Mouse (Mus musculus) hindbrain, postnatal 0 days (tissue): ENCODE measurements around the gene Kalrn. TPM values are rescaled to one million over a fixed set of nuclear protein-coding genes. Genes with fewer than 3 reads are reported as not detected.

Source experiments
- ATAC-seq: fragments of 200-750 bp; cut with Nextera tagmentation; 2 replicates; pipeline ENCODE4 v1.8.0; 2017; ENCODE audit warnings: mild to moderate bottlenecking, moderate TSS enrichment, moderate library complexity
- DNase-seq: peaks from one replicate; pipeline ENCODE4 v3.0.0-alpha.2; 2015; ENCODE audit warnings: low spot score
- H3K27ac ChIP-seq: fragments of 300-500 bp; sonication (generic); 2 replicates; pipeline ENCODE4 v1.5.1; 2014; ENCODE audit warnings: mild to moderate bottlenecking
- H3K27me3 ChIP-seq: fragments of 300-500 bp; sonication (generic); 2 replicates; pipeline ENCODE4 v1.6.1; 2014; ENCODE audit warnings: low read length, mixed read lengths; ENCODE audit not compliant: insufficient read depth
- H3K36me3 ChIP-seq: fragments of 300-500 bp; sonication (generic); 2 replicates; pipeline ENCODE4 v1.6.1; 2014; ENCODE audit warnings: low read length, mixed read lengths; ENCODE audit not compliant: insufficient read depth
- H3K4me1 ChIP-seq: fragments of 300-500 bp; sonication (generic); 2 replicates; pipeline ENCODE4 v1.6.1; 2014; ENCODE audit warnings: antibody characterized with exemption, low read length, mixed read lengths; ENCODE audit not compliant: insufficient read depth
- H3K4me2 ChIP-seq: fragments of 300-500 bp; sonication (generic); 2 replicates; pipeline ENCODE4 v1.6.1; 2014; ENCODE audit warnings: low read depth, mild to moderate bottlenecking, low read length, moderate library complexity, mixed read lengths
- H3K4me3 ChIP-seq: fragments of 300-500 bp; sonication (generic); 2 replicates; pipeline ENCODE4 v1.5.1; 2014; ENCODE audit warnings: low read length
- H3K9ac ChIP-seq: fragments of 300-500 bp; sonication (generic); replicated peaks from 2 replicates; pipeline ENCODE4 v1.6.1; 2014; ENCODE audit warnings: mild to moderate bottlenecking, low read length, moderate library complexity, mixed read lengths
- H3K9me3 ChIP-seq: fragments of 300-500 bp; sonication (generic); 2 replicates; pipeline ENCODE4 v1.6.1; 2016; ENCODE audit warnings: low read length, mixed read lengths
- CTCF ChIP-seq: IDR thresholded peaks from 2 replicates; pipeline ENCODE4 v1.5.1; 2016; ENCODE audit warnings: antibody characterized with exemption, control low read depth, low read depth
- WGBS: fragments of 180-500 bp; shearing (Covaris S2); extraction: QIAGEN DNeasy Blood & Tissue Kit; methylation state at CpG from one replicate; pipeline ENCODE4 v1.1.7; 2014; 5-methylcytosine and 5-hydroxymethylcytosine counted together
- polyA plus RNA-seq: library from polyadenylated mRNA; unstranded; fragments of >200 nt; fragmentation: Nextera tagmentation; extraction: Ambion mirVana; gene quantifications from 2 replicates; pipeline ENCODE4 v1.2.1, GENCODE M21; 2015
- total RNA-seq: library from RNA; depleted of rRNA; stranded (reverse); fragments of >200 nt; gene quantifications from 2 replicates; pipeline ENCODE4 v1.2.3, GENCODE M21; 2014

Kalrn gene
- total and polyA plus RNA-seq, 2 experiments from 2014 or later = 17.0 to 107 TPM

GRCm38 (mm10) chr16:34110840-34111625, 462.3 kb downstream of the Kalrn start:
- DNase-seq = no peak
- no peak overlapping the region for H3K9ac ChIP-seq
- H3K9me3 ChIP-seq = no peaks in the 10 kb centered on the region
- H3K27ac ChIP-seq = no peak overlapping the region
- H3K4me2 ChIP-seq = no peak overlapping the region
- no peaks in the 10 kb centered on the region for H3K4me1 ChIP-seq
- no peaks in the 10 kb centered on the region for H3K36me3 ChIP-seq
- no peak for ATAC-seq
- no peak for TF ChIP-seq CTCF
- no peaks in the 10 kb centered on the region; the same call in 1 of the 2 replicates for H3K27me3 ChIP-seq
- no peak overlapping the region for H3K4me3 ChIP-seq
- 88% methylated on average over 7 of the region's 7 CpGs for WGBS

- Histone ChIP-seq H3K27me3 (no peaks in the 10 kb centered on the region), H3K36me3 (no peaks in the 10 kb centered on the region), H3K9me3 (no peaks in the 10 kb centered on the region), H3K4me1 (no peaks in the 10 kb centered on the region), H3K4me3 (no peak overlapping the region), H3K9ac (no peak overlapping the region), H3K4me2 (no peak overlapping the region), H3K27ac (no peak overlapping the region)
- no peak for DNase-seq
- 89% methylated on average over 6 of the region's 6 CpGs for WGBS
- no peak for TF ChIP-seq CTCF
- ATAC-seq = no peak
These were observed 468.9 kb downstream of the Kalrn start for GRCm38 (mm10) chr16:34104427-34104826.

- 55% methylated on average over 5 of the region's 5 CpGs for WGBS
- no peak for TF ChIP-seq CTCF
- DNase-seq = no peak
- Histone ChIP-seq H3K27ac (no peak overlapping the region), H3K4me2 (no peak overlapping the region), H3K9ac (no peak overlapping the region), H3K27me3 (no peaks in the 10 kb centered on the region), H3K4me3 (no peak overlapping the region), H3K9me3 (no peaks in the 10 kb centered on the region), H3K36me3 (no peaks in the 10 kb centered on the region), H3K4me1 (no peaks in the 10 kb centered on the region)
- no peak for ATAC-seq
These were observed 470.6 kb downstream of the Kalrn start for GRCm38 (mm10) chr16:34102742-34103141.

GRCm38 (mm10) chr16:34099795-34100194, 473.5 kb downstream of the Kalrn start:
- DNase-seq (no peak), ATAC-seq (no peak)
- H3K9me3 ChIP-seq = no peaks in the 10 kb centered on the region
- no peak for TF ChIP-seq CTCF
- H3K9ac ChIP-seq = no peak overlapping the region
- no peaks in the 10 kb centered on the region for H3K27me3 ChIP-seq
- no peak overlapping the region for H3K4me3 ChIP-seq
- 83% methylated on average over 3 of the region's 3 CpGs for WGBS
- no peaks in the 10 kb centered on the region for H3K36me3 ChIP-seq
- H3K4me1 ChIP-seq = peaks cover 4% of the 10 kb centered on the region; the same call in 1 of the 2 replicates
- no peak overlapping the region for H3K27ac ChIP-seq
- no peak overlapping the region for H3K4me2 ChIP-seq

GRCm38 (mm10) chr16:34095548-34096141, 477.7 kb downstream of the Kalrn start:
- ATAC-seq = peak; percentile 47; the same call in 1 of the 2 replicates
- H3K4me2 ChIP-seq = peak overlapping the region; percentile 64
- peak overlapping the region; percentile 39 for H3K9ac ChIP-seq
- 6% methylated on average over 34 of the region's 34 CpGs for WGBS
- peak overlapping the region; percentile 37 for H3K4me3 ChIP-seq
- peak; percentile 37 for DNase-seq
- H3K4me1 ChIP-seq = peaks cover 5% of the 10 kb centered on the region; the same call in 1 of the 2 replicates
- no peaks in the 10 kb centered on the region for H3K9me3 ChIP-seq
- no peak for TF ChIP-seq CTCF
- no peaks in the 10 kb centered on the region for H3K36me3 ChIP-seq
- H3K27ac ChIP-seq = peak overlapping the region; percentile 62; the same call in 1 of the 2 replicates
- no peaks in the 10 kb centered on the region for H3K27me3 ChIP-seq

- Histone ChIP-seq H3K27me3 (no peaks in the 10 kb centered on the region), H3K9me3 (no peaks in the 10 kb centered on the region), H3K36me3 (no peaks in the 10 kb centered on the region), H3K9ac (peak overlapping the region; percentile 39; the same call in 1 of the 2 replicates), H3K4me3 (peak overlapping the region; percentile 37), H3K27ac (peak overlapping the region; percentile 62; the same call in 1 of the 2 replicates), H3K4me2 (peak overlapping the region; percentile 64), H3K4me1 (peaks cover 5% of the 10 kb centered on the region; the same call in 1 of the 2 replicates)
- DNase-seq = no peak
- TF ChIP-seq CTCF = no peak
- ATAC-seq = no peak
- 2% methylated on average over 3 of the region's 3 CpGs for WGBS
These were observed 478.3 kb downstream of the Kalrn start for GRCm38 (mm10) chr16:34095093-34095465.
